Mouse (Mus musculus) intestine, postnatal 0 days (tissue): ENCODE measurements at regions not wholly inside any gene's neighbourhood (a gene's known extent, or its start where the extent isn't known, plus 50 kb on each side); places are given as distances from the start of the nearest gene placed in this dataset.

Source experiments
- ATAC-seq: fragments of 200-750 bp; cut with Nextera tagmentation; 2 replicates; pipeline ENCODE4 v1.8.0; 2017; ENCODE audit warnings: mild to moderate bottlenecking, moderate TSS enrichment, moderate library complexity
- H3K27ac ChIP-seq: fragments of 300-500 bp; sonication (generic); 2 replicates; pipeline ENCODE4 v1.5.1; 2014; ENCODE audit warnings: mild to moderate bottlenecking, low read depth, low read length, moderate library complexity
- H3K27me3 ChIP-seq: fragments of 300-500 bp; sonication (generic); replicated peaks from 2 replicates; pipeline ENCODE4 v1.6.1; 2014; ENCODE audit warnings: low read length, mixed read lengths; ENCODE audit not compliant: control insufficient read depth, insufficient read depth
- H3K36me3 ChIP-seq: fragments of 300-500 bp; sonication (generic); 2 replicates; pipeline ENCODE4 v1.6.1; 2014; ENCODE audit warnings: mild to moderate bottlenecking, moderate library complexity; ENCODE audit not compliant: control insufficient read depth, insufficient read depth
- H3K4me1 ChIP-seq: fragments of 300-500 bp; sonication (generic); replicated peaks from 2 replicates; pipeline ENCODE4 v1.6.1; 2014; ENCODE audit warnings: antibody characterized with exemption, low read length, mixed read lengths; ENCODE audit not compliant: control insufficient read depth, insufficient read depth
- H3K4me2 ChIP-seq: fragments of 300-500 bp; sonication (generic); replicated peaks from 2 replicates; pipeline ENCODE4 v1.6.1; 2014; ENCODE audit warnings: low read depth, mild to moderate bottlenecking, moderate library complexity
- H3K4me3 ChIP-seq: fragments of 300-500 bp; sonication (generic); 2 replicates; pipeline ENCODE4 v1.5.1; 2014; ENCODE audit warnings: low read depth, low read length
- H3K9ac ChIP-seq: fragments of 300-500 bp; sonication (generic); 2 replicates; pipeline ENCODE4 v1.6.1; 2014; ENCODE audit warnings: mild to moderate bottlenecking, low read depth, low read length
- H3K9me3 ChIP-seq: fragments of 300-500 bp; sonication (generic); 2 replicates; pipeline ENCODE4 v1.6.1; 2016; ENCODE audit warnings: mixed run types; ENCODE audit not compliant: control insufficient read depth
- CTCF ChIP-seq: sonication (generic); IDR thresholded peaks from 2 replicates; pipeline ENCODE4 v1.5.1; 2016; ENCODE audit warnings: low read depth, mild to moderate bottlenecking, control low read depth, antibody characterized with exemption, moderate library complexity
- WGBS: fragments of 180-500 bp; shearing (Covaris S2); extraction: QIAGEN DNeasy Blood & Tissue Kit; methylation state at CpG from one replicate; pipeline ENCODE4 v1.1.7; 2014; 5-methylcytosine and 5-hydroxymethylcytosine counted together

GRCm38 (mm10) chr15:97596514-97597081 is 109.0 kb downstream of the Rpap3 start:
- TF ChIP-seq CTCF: no peak
- H3K9ac ChIP-seq: no peak overlapping the region
- no peaks in the 10 kb centered on the region for H3K9me3 ChIP-seq
- no peak for ATAC-seq
- no peak overlapping the region for H3K4me3 ChIP-seq
- WGBS: 56% methylated on average over 8 of the region's 8 CpGs
- H3K36me3 ChIP-seq: no peaks in the 10 kb centered on the region
- no peaks in the 10 kb centered on the region for H3K4me1 ChIP-seq
- H3K4me2 ChIP-seq: no peak overlapping the region
- H3K27me3 ChIP-seq: no peaks in the 10 kb centered on the region
- no peak overlapping the region for H3K27ac ChIP-seq

GRCm38 (mm10) chr15:97595284-97595796 is 110.3 kb downstream of the Rpap3 start:
- TF ChIP-seq CTCF: no peak
- Histone ChIP-seq H3K4me1 (no peaks in the 10 kb centered on the region), H3K4me2 (no peak overlapping the region), H3K9ac (no peak overlapping the region), H3K36me3 (no peaks in the 10 kb centered on the region), H3K27me3 (no peaks in the 10 kb centered on the region), H3K4me3 (no peak overlapping the region), H3K27ac (no peak overlapping the region), H3K9me3 (no peaks in the 10 kb centered on the region)
- ATAC-seq: no peak
- 73% methylated on average over 6 of the region's 6 CpGs for WGBS

GRCm38 (mm10) chr15:97593781-97594600 is 111.6 kb downstream of the Rpap3 start:
- no peaks in the 10 kb centered on the region for H3K4me1 ChIP-seq
- no peak for TF ChIP-seq CTCF
- no peaks in the 10 kb centered on the region for H3K9me3 ChIP-seq
- H3K27ac ChIP-seq: peak overlapping the region; percentile 36; the same call in 1 of the 2 replicates
- 58% methylated on average over 11 of the region's 11 CpGs for WGBS
- H3K27me3 ChIP-seq: no peaks in the 10 kb centered on the region
- no peak overlapping the region for H3K4me3 ChIP-seq
- ATAC-seq: no peak
- no peak overlapping the region for H3K4me2 ChIP-seq
- H3K36me3 ChIP-seq: no peaks in the 10 kb centered on the region
- no peak overlapping the region for H3K9ac ChIP-seq

GRCm38 (mm10) chr15:97592786-97593185 is 112.8 kb downstream of the Rpap3 start:
- WGBS: 90% methylated on average over 11 of the region's 11 CpGs
- no peak for ATAC-seq
- Histone ChIP-seq H3K9ac (no peak overlapping the region), H3K4me3 (no peak overlapping the region), H3K36me3 (no peaks in the 10 kb centered on the region), H3K4me2 (no peak overlapping the region), H3K9me3 (no peaks in the 10 kb centered on the region), H3K27ac (no peak overlapping the region), H3K27me3 (no peaks in the 10 kb centered on the region), H3K4me1 (no peaks in the 10 kb centered on the region)
- TF ChIP-seq CTCF: no peak

- no peak overlapping the region for H3K9ac ChIP-seq
- ATAC-seq: no peak
- 69% methylated on average over 4 of the region's 4 CpGs for whole genome bisulfite sequencing
- no peak overlapping the region for H3K27ac ChIP-seq
- H3K4me2 ChIP-seq: no peak overlapping the region
- no peak overlapping the region for H3K4me3 ChIP-seq
- H3K4me1 ChIP-seq: no peaks in the 10 kb centered on the region
- TF ChIP-seq CTCF: no peak
- H3K9me3 ChIP-seq: no peaks in the 10 kb centered on the region
- H3K36me3 ChIP-seq: no peaks in the 10 kb centered on the region
- no peaks in the 10 kb centered on the region for H3K27me3 ChIP-seq
Observed at GRCm38 (mm10) chr15:97591406-97591805, 114.2 kb downstream of the Rpap3 start.

- Histone ChIP-seq H3K9ac (no peak overlapping the region), H3K4me1 (no peaks in the 10 kb centered on the region), H3K9me3 (no peaks in the 10 kb centered on the region), H3K36me3 (no peaks in the 10 kb centered on the region), H3K4me3 (no peak overlapping the region), H3K27me3 (no peaks in the 10 kb centered on the region), H3K4me2 (no peak overlapping the region), H3K27ac (no peak overlapping the region)
- ATAC-seq: no peak
- 56% methylated on average over 7 of the region's 7 CpGs for WGBS
- no peak for TF ChIP-seq CTCF
Observed at GRCm38 (mm10) chr15:97590732-97591292, 114.8 kb downstream of the Rpap3 start.
